Mouse (Mus musculus): ENCODE measurements around the gene Pbx3. TPM values are rescaled to one million over a fixed set of nuclear protein-coding genes. Genes with fewer than 3 reads are reported as not detected.
A peak's percentile ranks its signal among the peaks of the same experiment; 100 is the strongest.

Pbx3 gene
- polyA plus RNA-seq, 1 experiment from 2014 or later: 177 TPM

GRCm38 (mm10) chr2:34374349-34374748 is 1.4 kb upstream of the Pbx3 start:
- Histone ChIP-seq H3K4me1 (ENCODE audit: control insufficient read depth, insufficient read depth, low read length) (0 out of 2 replicates have a peak, but pooled peaks cover 5% of the 10 kb centered on the region), H3K4me2 (ENCODE audit: low read depth, low read length) (no peak overlapping the region), H3K27ac (ENCODE audit: low read depth, low read length) (no peak overlapping the region), H3K4me3 (ENCODE audit: low read depth, low read length) (no peak overlapping the region), H3K9ac (replicated peaks; ENCODE audit: low read depth, low read length) (no peak overlapping the region), H3K36me3 (ENCODE audit: control insufficient read depth, insufficient read depth, low read length) (no peaks in the 10 kb centered on the region), H3K9me3 (ENCODE audit: control insufficient read depth, low read length) (no peaks in the 10 kb centered on the region), H3K27me3 (ENCODE audit: control insufficient read depth, insufficient read depth, low read length) (no peaks in the 10 kb centered on the region)
- WGBS: 61% methylated on average over 2 of the region's 2 CpGs
- no peak for ATAC-seq (ENCODE audit: low read depth)

- no peaks in the 10 kb centered on the region for H3K9me3 ChIP-seq (ENCODE audit: control insufficient read depth, low read length)
- ATAC-seq (ENCODE audit: low read depth): no peak
- 0 out of 2 replicates have a peak, but pooled peaks cover 5% of the 10 kb centered on the region for H3K4me1 ChIP-seq (ENCODE audit: control insufficient read depth, insufficient read depth, low read length)
- H3K4me3 ChIP-seq (ENCODE audit: low read depth, low read length): no peak overlapping the region
- no peak overlapping the region for H3K27ac ChIP-seq (ENCODE audit: low read depth, low read length)
- no peaks in the 10 kb centered on the region for H3K36me3 ChIP-seq (ENCODE audit: control insufficient read depth, insufficient read depth, low read length)
- WGBS: 34% methylated on average over 3 of the region's 3 CpGs
- H3K9ac ChIP-seq (replicated peaks; ENCODE audit: low read depth, low read length): no peak overlapping the region
- H3K27me3 ChIP-seq (ENCODE audit: control insufficient read depth, insufficient read depth, low read length): no peaks in the 10 kb centered on the region
- H3K4me2 ChIP-seq (ENCODE audit: low read depth, low read length): peak overlapping the region; percentile 97; the same call in 1 of the 2 replicates
Observed at GRCm38 (mm10) chr2:34373886-34374285, 944 bp upstream of the Pbx3 start.

GRCm38 (mm10) chr2:34371441-34372304 is 1.3 kb downstream of the Pbx3 start:
- under 1% methylated on average over 72 of the region's 118 CpGs for WGBS
- peak overlapping the region; percentile 95 for H3K9ac ChIP-seq (replicated peaks; ENCODE audit: low read depth, low read length)
- no peaks in the 10 kb centered on the region for H3K36me3 ChIP-seq (ENCODE audit: control insufficient read depth, insufficient read depth, low read length)
- peak; percentile 26 for ATAC-seq (ENCODE audit: low read depth)
- peak overlapping the region; percentile 88 for H3K4me3 ChIP-seq (ENCODE audit: low read depth, low read length)
- H3K9me3 ChIP-seq (ENCODE audit: control insufficient read depth, low read length): no peaks in the 10 kb centered on the region
- H3K27me3 ChIP-seq (ENCODE audit: control insufficient read depth, insufficient read depth, low read length): no peaks in the 10 kb centered on the region
- peak overlapping the region; percentile 96 for H3K27ac ChIP-seq (ENCODE audit: low read depth, low read length)
- peak overlapping the region; percentile 97 for H3K4me2 ChIP-seq (ENCODE audit: low read depth, low read length)
- peaks cover 8% of the 10 kb centered on the region; the same call in 1 of the 2 replicates for H3K4me1 ChIP-seq (ENCODE audit: control insufficient read depth, insufficient read depth, low read length)

GRCm38 (mm10) chr2:34370725-34371440 is 2.1 kb downstream of the Pbx3 start:
- Histone ChIP-seq H3K9ac (replicated peaks; ENCODE audit: low read depth, low read length) (peak overlapping the region; percentile 95), H3K9me3 (ENCODE audit: control insufficient read depth, low read length) (no peaks in the 10 kb centered on the region), H3K4me3 (ENCODE audit: low read depth, low read length) (peak overlapping the region; percentile 88), H3K27me3 (ENCODE audit: control insufficient read depth, insufficient read depth, low read length) (no peaks in the 10 kb centered on the region), H3K27ac (ENCODE audit: low read depth, low read length) (peak overlapping the region; percentile 96), H3K4me1 (ENCODE audit: control insufficient read depth, insufficient read depth, low read length) (peaks cover 8% of the 10 kb centered on the region; the same call in 1 of the 2 replicates), H3K36me3 (ENCODE audit: control insufficient read depth, insufficient read depth, low read length) (no peaks in the 10 kb centered on the region), H3K4me2 (ENCODE audit: low read depth, low read length) (peak overlapping the region; percentile 97)
- WGBS: under 1% methylated on average over 42 of the region's 42 CpGs
- no peak for ATAC-seq (ENCODE audit: low read depth)

GRCm38 (mm10) chr2:34370349-34370724 is 2.6 kb downstream of the Pbx3 start:
- H3K27me3 ChIP-seq (ENCODE audit: control insufficient read depth, insufficient read depth, low read length): no peaks in the 10 kb centered on the region
- WGBS: 7% methylated on average over 7 of the region's 7 CpGs

GRCm38 (mm10) chr2:34368396-34368795 is 4.5 kb downstream of the Pbx3 start:
- Histone ChIP-seq H3K9me3 (ENCODE audit: control insufficient read depth, low read length) (no peaks in the 10 kb centered on the region), H3K4me2 (ENCODE audit: low read depth, low read length) (peak overlapping the region; percentile 47), H3K4me1 (ENCODE audit: control insufficient read depth, insufficient read depth, low read length) (peaks cover 15% of the 10 kb centered on the region; the same call in 1 of the 2 replicates), H3K9ac (replicated peaks; ENCODE audit: low read depth, low read length) (peak overlapping the region; percentile 34), H3K27me3 (ENCODE audit: control insufficient read depth, insufficient read depth, low read length) (no peaks in the 10 kb centered on the region), H3K4me3 (ENCODE audit: low read depth, low read length) (peak overlapping the region; percentile 24), H3K27ac (ENCODE audit: low read depth, low read length) (peak overlapping the region; percentile 65), H3K36me3 (ENCODE audit: control insufficient read depth, insufficient read depth, low read length) (no peaks in the 10 kb centered on the region)
- 24% methylated on average over 6 of the region's 6 CpGs for WGBS
- ATAC-seq (ENCODE audit: low read depth): no peak

More at GRCm38 (mm10) chr2:34370349-34370724, 2.6 kb downstream of the Pbx3 start:
- ATAC-seq (ENCODE audit: low read depth): no peak
- Histone ChIP-seq H3K36me3 (ENCODE audit: control insufficient read depth, insufficient read depth, low read length) (no peaks in the 10 kb centered on the region), H3K4me3 (ENCODE audit: low read depth, low read length) (peak overlapping the region; percentile 88), H3K27ac (ENCODE audit: low read depth, low read length) (peak overlapping the region; percentile 96), H3K4me2 (ENCODE audit: low read depth, low read length) (peak overlapping the region; percentile 97), H3K4me1 (ENCODE audit: control insufficient read depth, insufficient read depth, low read length) (peaks cover 8% of the 10 kb centered on the region; the same call in 1 of the 2 replicates), H3K9me3 (ENCODE audit: control insufficient read depth, low read length) (no peaks in the 10 kb centered on the region), H3K9ac (replicated peaks; ENCODE audit: low read depth, low read length) (peak overlapping the region; percentile 95)

GRCm38 (mm10) chr2:34367024-34367423 is 5.9 kb downstream of the Pbx3 start:
- H3K4me1 ChIP-seq (ENCODE audit: control insufficient read depth, insufficient read depth, low read length): peaks cover 14% of the 10 kb centered on the region; the same call in 1 of the 2 replicates
- H3K4me2 ChIP-seq (ENCODE audit: low read depth, low read length): peak overlapping the region; percentile 33
- no peaks in the 10 kb centered on the region for H3K9me3 ChIP-seq (ENCODE audit: control insufficient read depth, low read length)
- peak overlapping the region; percentile 7; the same call in 1 of the 2 replicates for H3K4me3 ChIP-seq (ENCODE audit: low read depth, low read length)
- no peak overlapping the region for H3K27ac ChIP-seq (ENCODE audit: low read depth, low read length)
- no peaks in the 10 kb centered on the region for H3K36me3 ChIP-seq (ENCODE audit: control insufficient read depth, insufficient read depth, low read length)
- no peak for ATAC-seq (ENCODE audit: low read depth)
- 25% methylated on average over 2 of the region's 2 CpGs for WGBS
- H3K27me3 ChIP-seq (ENCODE audit: control insufficient read depth, insufficient read depth, low read length): no peaks in the 10 kb centered on the region
- no peak overlapping the region for H3K9ac ChIP-seq (replicated peaks; ENCODE audit: low read depth, low read length)

GRCm38 (mm10) chr2:34363678-34364077 is 9.3 kb downstream of the Pbx3 start:
- no peaks in the 10 kb centered on the region for H3K9me3 ChIP-seq (ENCODE audit: control insufficient read depth, low read length)
- H3K4me3 ChIP-seq (ENCODE audit: low read depth, low read length): no peak overlapping the region
- no peaks in the 10 kb centered on the region for H3K36me3 ChIP-seq (ENCODE audit: control insufficient read depth, insufficient read depth, low read length)
- no peak for ATAC-seq (ENCODE audit: low read depth)
- H3K9ac ChIP-seq (replicated peaks; ENCODE audit: low read depth, low read length): no peak overlapping the region
- no peaks in the 10 kb centered on the region for H3K27me3 ChIP-seq (ENCODE audit: control insufficient read depth, insufficient read depth, low read length)
- 0 out of 2 replicates have a peak overlapping the region, but pooled peaks have one; percentile 9 for H3K4me2 ChIP-seq (ENCODE audit: low read depth, low read length)
- H3K27ac ChIP-seq (ENCODE audit: low read depth, low read length): no peak overlapping the region
- 4% methylated on average over 1 of the region's 1 CpGs for WGBS
- H3K4me1 ChIP-seq (ENCODE audit: control insufficient read depth, insufficient read depth, low read length): peaks cover 33% of the 10 kb centered on the region; the same call in 1 of the 2 replicates

All from neural tube, embryonic 14.5 days (tissue).